Mouse (Mus musculus): Measurements from ENCODE around the gene Sox30. TPM values are rescaled to one million over a fixed set of nuclear protein-coding genes. Genes with fewer than 3 reads are reported as not detected.

The Sox30 gene
- polyA plus RNA-seq (2012; rRNA removed) = 0.19 and 0.35 TPM in 2 replicates

DNA sequence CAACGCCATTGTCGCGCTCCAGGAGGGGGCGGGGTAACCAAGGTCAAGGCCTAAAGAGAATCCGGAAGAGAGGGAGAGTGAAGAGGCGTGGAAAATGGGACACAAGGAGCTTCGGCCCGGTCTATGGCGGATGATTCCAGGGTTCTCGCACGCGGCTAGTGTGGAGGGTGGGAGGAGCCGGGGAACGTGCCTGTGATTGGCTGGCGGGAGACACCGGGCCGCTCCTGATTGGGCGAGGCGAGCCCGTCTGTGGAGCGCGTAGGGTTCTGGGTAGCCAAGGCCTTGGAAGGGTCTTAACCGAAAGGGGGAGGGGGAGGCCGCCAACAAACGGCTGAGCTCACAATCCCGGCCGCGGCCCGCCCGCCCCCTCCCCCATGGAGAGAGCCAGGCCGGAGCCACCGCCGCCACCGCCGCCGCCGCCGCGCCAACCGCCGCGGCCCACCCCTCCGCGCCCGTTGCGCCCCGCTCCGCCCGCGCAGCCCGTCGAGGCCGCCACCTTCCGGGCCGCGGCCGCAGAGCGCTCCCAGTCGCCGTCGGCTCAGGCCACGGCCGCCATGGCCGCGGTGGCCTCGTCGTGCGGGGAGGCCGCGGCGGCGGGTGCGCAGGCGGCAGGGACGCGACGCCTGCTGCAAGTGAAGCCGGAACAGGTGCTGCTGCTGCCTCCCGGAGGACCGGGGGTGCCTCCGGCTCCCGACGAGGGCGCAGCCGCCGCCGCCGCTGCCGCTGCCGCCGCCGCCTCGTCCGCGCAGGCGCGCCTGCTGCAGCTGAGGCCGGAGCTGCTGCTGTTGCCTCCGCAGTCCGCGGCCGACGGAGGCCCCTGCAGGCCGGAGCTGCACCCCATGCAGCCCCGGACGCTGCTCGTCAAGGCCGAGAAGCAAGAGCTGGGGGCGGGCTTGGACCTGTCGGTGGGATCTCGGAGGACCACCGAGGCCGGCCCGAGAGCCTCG, at the start of gene Sox30:
Sox30 (plus strand) TSS at position 365 of the 947 bp plus-strand sequence.

DNA sequence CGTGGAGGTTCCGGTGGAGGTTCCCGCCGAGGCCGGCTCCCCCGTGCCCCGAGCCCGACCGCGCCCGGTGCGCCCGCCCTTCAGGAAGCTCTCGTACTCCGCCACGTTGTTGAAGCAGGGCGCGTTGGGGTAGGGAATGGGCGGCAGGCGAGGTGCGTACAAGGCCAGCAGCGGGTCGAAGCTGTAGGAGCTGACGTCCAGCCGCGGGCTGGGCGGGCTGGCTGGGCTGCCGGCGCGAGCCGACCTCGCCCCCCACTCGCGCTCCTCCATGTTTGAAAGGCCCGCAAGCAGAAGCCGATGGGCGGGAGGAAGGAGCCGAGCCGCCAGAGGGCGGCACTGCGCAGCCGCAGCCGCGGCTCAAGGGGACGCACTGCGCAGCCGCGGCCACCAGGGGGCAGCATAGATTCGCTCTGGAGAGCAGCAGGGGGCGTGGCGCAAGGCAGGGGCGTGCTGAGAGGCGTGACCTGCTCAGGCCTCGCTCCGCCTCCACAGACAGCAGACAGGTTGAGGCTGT, 35.4 kb upstream of the Sox30 start, which contains the start of gene Lsm11:
Lsm11 (minus strand) TSS at position 293 of the 514 bp plus-strand sequence.

DNA sequence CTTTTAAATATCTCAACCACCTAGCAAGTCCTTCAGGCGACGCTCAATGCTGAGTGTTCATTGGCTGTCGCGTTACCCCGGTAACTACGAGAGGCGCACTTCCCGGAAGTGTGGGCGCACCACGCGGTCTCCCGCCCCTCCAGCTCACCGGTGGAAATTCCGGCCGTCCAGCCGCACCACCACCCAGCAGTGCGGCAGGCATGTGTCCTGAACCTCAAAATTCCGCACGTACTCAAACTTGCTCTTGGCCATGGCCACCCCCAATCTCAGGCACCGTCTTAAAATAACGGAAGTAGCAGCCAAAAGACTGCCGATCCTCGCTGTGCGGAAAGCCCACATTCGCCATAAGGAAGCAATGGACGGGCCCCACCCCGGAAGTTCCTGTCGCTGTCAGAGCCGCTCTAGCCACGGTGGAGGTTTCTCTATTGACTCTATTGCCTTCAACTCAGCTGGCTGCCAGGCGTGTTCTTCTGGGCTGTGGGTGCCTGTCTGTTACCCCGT, 24.9 kb upstream of the Sox30 start, which contains the start of gene Thg1l:
Thg1l (minus strand) TSS at position 368 of the 501 bp plus-strand sequence.

DNA sequence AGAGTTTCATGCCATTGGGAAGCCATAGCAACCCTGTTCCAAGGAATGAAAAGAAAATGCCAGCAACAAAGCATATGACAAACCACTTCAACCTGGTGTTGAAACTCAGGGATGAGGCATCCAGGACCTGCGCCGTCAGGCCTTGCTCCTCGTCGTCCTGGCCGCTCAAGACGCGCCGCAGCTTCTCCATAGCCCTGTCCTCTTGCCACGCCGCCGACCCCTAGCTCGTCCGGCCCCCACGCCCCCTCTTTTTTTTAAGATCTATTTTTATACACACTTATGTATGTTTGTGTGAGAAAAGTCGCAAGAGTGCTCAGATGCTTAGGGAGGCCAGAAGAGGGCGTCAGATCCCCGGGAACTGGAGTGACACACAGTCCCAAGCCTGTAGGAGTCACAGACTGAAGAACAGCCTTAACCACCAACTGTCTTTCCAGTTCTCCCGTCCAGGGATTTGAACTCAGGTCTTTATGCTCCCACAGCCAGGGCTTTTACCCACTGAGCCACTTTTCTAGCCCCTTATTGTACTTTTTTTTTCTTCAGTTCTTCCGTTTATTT, 72.1 kb downstream of the Sox30 start, which contains the start of gene Gm12166:
Gm12166 (minus strand) TSS at position 217 of the 555 bp plus-strand sequence.

DNA sequence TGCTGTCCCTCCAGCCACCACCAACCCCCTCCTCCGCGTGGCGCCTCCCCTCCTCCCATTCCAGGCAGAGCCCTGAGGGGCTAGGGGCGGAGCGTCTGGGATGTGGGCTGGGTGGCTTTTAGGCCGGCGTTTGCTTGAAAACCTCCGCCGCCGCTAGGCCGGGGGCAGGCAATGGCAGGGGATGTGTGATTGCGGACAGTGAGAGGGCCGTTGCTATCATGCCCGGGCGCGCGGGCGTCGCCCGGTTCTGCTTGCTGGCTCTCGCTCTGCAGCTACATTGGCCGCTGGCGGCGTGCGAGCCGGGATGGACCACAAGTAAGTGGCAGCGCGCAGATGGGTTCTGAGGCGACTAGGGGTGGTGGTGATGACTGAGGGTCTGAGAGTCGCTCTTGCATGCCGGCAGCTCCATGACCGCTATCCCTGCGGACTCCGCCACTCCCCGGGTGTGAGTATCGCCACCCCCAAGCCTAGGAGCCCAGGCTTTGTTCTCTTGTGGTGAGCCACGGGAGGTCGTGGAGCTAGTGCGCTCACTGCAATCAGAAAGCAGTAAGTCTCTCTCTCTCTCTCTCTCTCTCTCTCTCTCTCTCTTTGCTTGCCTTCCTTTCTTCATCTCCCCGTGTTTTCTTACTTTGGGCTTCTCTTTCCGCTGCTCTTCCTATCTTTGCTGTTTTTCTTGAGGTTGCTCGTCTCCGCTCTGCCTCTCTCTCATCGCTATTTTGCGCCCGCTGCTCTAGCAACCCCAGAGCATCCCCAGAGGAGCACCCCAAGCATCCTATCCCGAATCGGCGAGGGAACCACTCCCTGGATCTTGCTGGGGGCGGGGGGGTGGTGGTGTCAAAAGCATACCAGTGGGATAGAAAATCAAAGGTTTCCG, 76.0 kb downstream of the Sox30 start, which contains the start of gene Adam19:
Adam19 (plus strand) TSS at position 97 of the 874 bp plus-strand sequence.

Other genes with a start within 250 kb of the Sox30 start
- 44.6 and 47.2 TPM in 2 replicates for gene Clint1, start 128.3 kb upstream of the Sox30 start, polyA plus RNA-seq (2012; rRNA removed)
- 31.7 and 32.6 TPM in 2 replicates for gene Lsm11, start 35.4 kb upstream of the Sox30 start, polyA plus RNA-seq (2012; rRNA removed)
- 11.8 and 11.9 TPM in 2 replicates for gene Thg1l, start 24.8 kb upstream of the Sox30 start, polyA plus RNA-seq (2012; rRNA removed)
- 7.1 and 8.9 TPM in 2 replicates for gene Gm12166, start 72.0 kb downstream of the Sox30 start, polyA plus RNA-seq (2012; rRNA removed)
- 17.9 and 19.8 TPM in 2 replicates for gene Adam19, start 75.7 kb downstream of the Sox30 start, polyA plus RNA-seq (2012; rRNA removed)
- gene Nipal4, start 186.2 kb downstream of the Sox30 start, polyA plus RNA-seq (2012; rRNA removed) = 0.19 and 0.23 TPM in 2 replicates

Measured in central nervous system, embryonic 18 days (tissue).